9 mouse cellular contexts compared by ENCODE assay signal in the genomic region with DNA sequence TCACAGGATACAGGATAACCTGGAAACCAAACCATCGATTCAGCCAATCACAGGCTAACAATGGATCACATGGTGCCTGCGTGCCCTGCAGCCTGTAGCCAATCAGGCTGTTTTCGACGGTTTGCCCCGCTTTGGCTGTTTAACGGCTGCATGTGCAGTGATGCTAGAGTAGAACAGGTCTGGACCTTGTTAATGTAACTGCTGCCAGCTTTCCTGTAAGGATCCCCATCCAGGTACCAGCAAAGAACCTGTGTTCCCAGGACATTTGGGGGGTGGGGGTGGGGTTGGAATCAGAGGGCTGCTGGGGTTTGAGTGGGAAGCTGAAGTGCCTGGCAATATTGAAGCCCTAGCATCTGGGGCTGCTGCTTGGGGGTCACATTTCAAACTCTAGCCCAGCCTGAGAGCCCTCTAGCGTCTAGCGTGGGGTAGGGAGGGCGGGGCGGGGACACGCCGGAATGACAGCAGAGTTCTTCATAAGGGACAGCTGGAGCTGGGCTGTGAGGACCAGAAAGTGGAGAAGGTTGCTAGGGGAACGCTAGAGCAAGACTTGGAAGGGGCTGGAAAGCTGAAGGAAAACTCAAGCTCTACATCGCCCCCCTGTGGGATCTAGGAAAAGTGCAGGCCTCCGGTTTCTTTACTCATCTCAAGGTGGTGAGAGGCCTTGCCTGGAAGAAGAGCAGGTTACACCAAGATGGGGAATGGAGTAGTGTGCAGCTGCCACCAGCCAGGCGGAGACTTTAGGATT. TPM values are rescaled to one million over a fixed set of nuclear protein-coding genes. Genes with fewer than 3 reads are reported as not detected.
DNase-seq lines count a peak whose midpoint lies in the region; ATAC-seq and TF ChIP-seq lines count a peak whose summit lies in the region.
"Had no signal": no experiment of that assay in that cellular context is flagged by ENCODE, and none has a peak within 500 bp of the region (broad histone marks: within the 10 kb centered on the region; RNA-seq: fewer than 3 reads in every experiment).

No protein-coding gene starts in this region.

- no peaks in the 10 kb centered on the region for H3K4me1 ChIP-seq in intestine, postnatal 0 days (replicated peaks; ENCODE audit: control insufficient read depth, insufficient read depth, low read length)
- H3K4me1 ChIP-seq in midbrain, postnatal 0 days (ENCODE audit: insufficient read depth, low read length) = no peaks in the 10 kb centered on the region

- H3K27me3 ChIP-seq in intestine, postnatal 0 days (replicated peaks; ENCODE audit: control insufficient read depth, insufficient read depth, low read length) = 0 out of 2 replicates have a peak, but pooled peaks cover 5% of the 10 kb centered on the region
- H3K27me3 ChIP-seq in midbrain, postnatal 0 days (ENCODE audit: insufficient read depth, low read length) = no peaks in the 10 kb centered on the region

- no peak overlapping the region for H3K9ac ChIP-seq in intestine, postnatal 0 days (ENCODE audit: low read depth, low read length)
- H3K9ac ChIP-seq in midbrain, postnatal 0 days (replicated peaks; ENCODE audit: low read length, poor library complexity, severe bottlenecking) = no peak overlapping the region

- no peaks in the 10 kb centered on the region for H3K36me3 ChIP-seq in intestine, postnatal 0 days (ENCODE audit: control insufficient read depth, insufficient read depth)
- H3K36me3 ChIP-seq in midbrain, postnatal 0 days (ENCODE audit: insufficient read depth, low read length) = no peaks in the 10 kb centered on the region

- WGBS in intestine, postnatal 0 days = 27% methylated on average over 16 of the region's 16 CpGs
- WGBS in midbrain, postnatal 0 days = 27% methylated on average over 16 of the region's 16 CpGs

- DNase-seq in kidney, adult 18-20 months = peak; percentile 32
- no peak for DNase-seq in kidney, adult 11 months
- peak; percentile 17 for DNase-seq in cerebellum, adult 8-10 months
- DNase-seq in left cerebral cortex, postnatal 36 days (ENCODE audit: low spot score in 2 of 2) = peak; percentile 48 to 58
- DNase-seq in midbrain, postnatal 0 days (ENCODE audit: low spot score) = peak; percentile 81
- no peak for DNase-seq in spleen, postnatal 10 days (ENCODE audit: low spot score in 2 of 2)

- no peaks in the 10 kb centered on the region for H3K9me3 ChIP-seq in intestine, postnatal 0 days (ENCODE audit: control insufficient read depth)
- no peaks in the 10 kb centered on the region for H3K9me3 ChIP-seq in midbrain, postnatal 0 days (ENCODE audit: low read length)

- peak; percentile 89 for ATAC-seq in frontal cortex, adult (ENCODE audit: low TSS enrichment)
- 0 out of 2 replicates have a peak, but pooled peaks have one; percentile 31 for ATAC-seq in intestine, postnatal 0 days
- peak; percentile 86 for ATAC-seq in midbrain, postnatal 0 days (ENCODE audit: low FRiP score)

- H3K4me2 ChIP-seq in intestine, postnatal 0 days (replicated peaks; ENCODE audit: low read depth) = no peak overlapping the region
- peak overlapping the region; percentile 29 for H3K4me2 ChIP-seq in midbrain, postnatal 0 days (ENCODE audit: low read depth, low read length, poor library complexity, severe bottlenecking)

- peak; percentile 78 for TF ChIP-seq CTCF in intestine, postnatal 0 days (IDR thresholded peaks at IDR 0.05; ENCODE audit: low read depth)
- TF ChIP-seq CTCF in midbrain, postnatal 0 days (IDR thresholded peaks at IDR 0.05) = peak; percentile 74

- no peak overlapping the region for H3K27ac ChIP-seq in intestine, postnatal 0 days (ENCODE audit: low read depth, low read length)
- H3K27ac ChIP-seq in midbrain, postnatal 0 days (ENCODE audit: low read depth, low read length) = 0 out of 2 replicates have a peak overlapping the region, but pooled peaks have one; percentile 12

- H3K4me3 ChIP-seq in intestine, postnatal 0 days (ENCODE audit: low read depth, low read length) = no peak overlapping the region
- H3K4me3 ChIP-seq in midbrain, postnatal 0 days (ENCODE audit: low read depth, low read length) = no peak overlapping the region
- H3K4me3 ChIP-seq: myocyte had no signal

- intact Hi-C loops in left cerebral cortex, postnatal 36 days (cut with DNase I) = no loop called here

RNA-seq across cellular contexts. Expression of a gene that starts 16.5 kb away (rescaled TPM):
- 27.1 and 27.2 TPM in 2 replicates for polyA plus RNA-seq in intestine, postnatal 0 days (2015; fragmentation: Nextera tagmentation; extraction: Ambion mirVana)
- total RNA-seq in left cerebral cortex, postnatal 36 days (2021) = 10 to 100 TPM; 26.3 to 30.0 TPM
- total RNA-seq in midbrain, postnatal 0 days (2014; rRNA removed) = 29.8 and 31.1 TPM in 2 replicates
- polyA plus RNA-seq in midbrain, postnatal 0 days (2015; fragmentation: Nextera tagmentation; extraction: Ambion mirVana) = 21.7 and 23.6 TPM in 2 replicates

Comparison
In these comparisons a context has a peak if more than half of its experiments do, and no peak if none do; other contexts are left out.
1. DNase-seq: peak in kidney, adult 18-20 months (single experiment), cerebellum, adult 8-10 months (single experiment), left cerebral cortex, postnatal 36 days (2 of 2) and midbrain, postnatal 0 days (single experiment); none in kidney, adult 11 months (single experiment) and spleen, postnatal 10 days (0 of 2).
2. ATAC-seq: peak in every context shown above with its lines; median percentile 89 in frontal cortex, adult; 86 in midbrain, postnatal 0 days; 31 in intestine, postnatal 0 days.